17 mouse cellular contexts compared by ENCODE assay signal in genomic region chr3:127163749-127164148, GRCm38 (mm10).
"Had no signal": no experiment of that assay in that cellular context is flagged by ENCODE, and none has a peak within 500 bp of the region (broad histone marks: within the 10 kb centered on the region; RNA-seq: fewer than 3 reads in every experiment).

No protein-coding gene starts in this region.

- H3K27ac ChIP-seq: limb, embryonic 12.5 days; liver, embryonic 13.5 days; lung, embryonic 15.5 days; macrophage; midbrain, embryonic 12.5 days; stomach, postnatal 0 days had no signal

- H3K4me1 ChIP-seq: liver, embryonic 13.5 days had no signal

- DNase-seq: kidney, adult 9 months; kidney, postnatal 10 days; kidney, postnatal 4 days; liver; liver, embryonic 13.5 days; liver, postnatal 0 days; lung, postnatal 14 days; right cerebral cortex, adult 18-20 months; right cerebral cortex, postnatal 25 days; thymus, adult 18-20 months; thymus, postnatal 14 days had no signal

- ATAC-seq: liver, postnatal 0 days had no signal

- H3K4me3 ChIP-seq: limb, embryonic 12.5 days; liver, embryonic 13.5 days; lung, embryonic 15.5 days; megakaryocyte, embryonic 14.5 days; midbrain, embryonic 12.5 days had no signal
